Mouse (Mus musculus) heart, adult 11 months (tissue): ENCODE measurements around the gene DXBay18.
"Not testable (repeated sequence)": the region's sequence is repeated elsewhere in the genome, so short reads cannot be mapped to it uniquely, and the experiment has no call there.

ENCODE experiments used
- DNase-seq: peaks from one replicate; pipeline ENCODE4 v3.0.0; 2022

Gene DXBay18

DNA sequence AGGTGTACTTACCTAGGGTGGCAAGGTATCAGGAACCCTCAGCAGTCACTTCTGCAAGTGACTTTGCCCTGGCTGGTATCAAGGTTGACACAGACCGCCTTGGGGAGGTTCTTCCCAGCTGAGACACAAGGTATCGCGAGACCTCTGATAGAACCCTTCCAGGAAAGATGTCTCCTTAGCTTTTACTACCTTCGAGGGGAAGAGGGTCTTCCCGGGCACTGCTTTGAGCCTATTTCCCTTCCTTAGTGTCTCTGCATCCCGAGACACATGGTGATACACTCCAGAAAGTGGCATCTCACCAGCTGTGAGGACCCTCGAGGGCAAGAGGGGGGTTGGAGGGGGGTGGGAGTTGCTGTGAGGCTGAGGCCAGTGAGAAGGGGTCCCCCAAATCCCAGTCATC, at the start of gene DXBay18:
Gene DXBay18 (minus strand): TSS at position 101 of the 400 bp plus-strand sequence.
- DNase-seq, result not testable (repeated sequence)

DNA sequence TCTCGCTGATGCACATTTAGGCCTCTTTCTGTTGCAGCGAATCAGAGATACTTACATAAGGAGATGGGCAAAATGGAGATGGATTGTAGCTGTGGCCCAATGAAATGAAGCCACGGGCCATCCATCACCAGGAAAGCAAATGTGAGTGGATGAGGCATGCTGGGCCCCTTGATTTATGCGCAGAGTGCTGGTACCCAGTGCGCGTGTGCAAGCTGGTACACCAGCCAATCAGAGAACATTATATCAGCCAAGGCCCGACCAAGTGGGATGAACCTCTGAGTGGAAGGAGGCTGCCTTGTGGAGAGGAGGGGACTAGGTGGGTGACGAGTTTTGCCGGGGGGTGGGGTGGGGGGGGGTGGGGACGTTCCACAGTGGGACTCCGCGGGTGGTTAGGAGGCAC, 42.7 kb upstream of the DXBay18 start, which contains the start of gene Xlr3b:
Gene Xlr3b (plus strand): TSS at position 274 of the 400 bp plus-strand sequence.
- peak; percentile 97 for DNase-seq

DNA sequence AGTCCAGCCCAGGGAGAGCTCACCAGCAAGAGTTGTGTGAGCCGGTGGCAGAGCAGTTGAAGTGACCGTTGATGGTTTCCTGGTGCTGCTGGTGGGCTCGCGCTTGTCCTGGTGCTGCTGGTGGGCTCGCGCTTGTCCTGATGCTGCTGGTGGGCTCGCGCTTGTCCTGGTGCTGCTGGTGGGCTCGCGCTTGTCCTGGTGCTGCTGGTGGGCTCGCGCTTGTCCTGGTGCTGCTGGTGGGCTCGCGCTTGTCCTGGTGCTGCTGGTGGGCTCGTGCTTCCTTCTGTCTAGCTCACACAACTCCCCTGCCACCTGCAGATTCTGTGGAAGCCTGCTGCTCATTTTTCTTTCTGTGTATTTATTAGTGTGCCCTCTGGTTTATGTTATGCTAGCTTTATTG, 27.6 kb upstream of the DXBay18 start, which contains the start of gene Spin2d:
Gene Spin2d (minus strand): TSS at position 101 of the 400 bp plus-strand sequence.
- DNase-seq, result not testable (repeated sequence)

DNA sequence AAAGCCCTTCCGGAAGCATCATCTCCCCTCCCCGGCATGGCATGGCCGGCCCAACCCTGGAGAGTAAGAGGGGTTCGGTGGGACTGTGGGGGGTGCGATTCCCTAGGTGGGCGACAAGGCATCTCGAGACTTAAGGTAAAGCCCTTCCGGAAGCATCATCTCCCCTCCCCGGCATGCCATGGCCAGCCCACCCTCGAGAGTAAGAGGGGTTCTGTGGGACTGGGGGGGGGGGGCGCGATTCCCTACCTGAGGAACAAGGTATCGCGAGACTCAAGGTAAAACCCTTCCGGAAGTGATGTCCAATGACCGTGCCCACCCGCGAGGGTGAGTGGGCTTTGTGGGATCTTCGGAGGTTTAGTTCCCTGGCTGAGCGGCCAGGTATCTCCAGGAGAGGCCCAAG, 754 bp downstream of the DXBay18 start, which contains the start of gene Xlr5b:
Gene Xlr5b (plus strand): TSS at position 301 of the 400 bp plus-strand sequence.
- DNase-seq, result not testable (repeated sequence)

DNA sequence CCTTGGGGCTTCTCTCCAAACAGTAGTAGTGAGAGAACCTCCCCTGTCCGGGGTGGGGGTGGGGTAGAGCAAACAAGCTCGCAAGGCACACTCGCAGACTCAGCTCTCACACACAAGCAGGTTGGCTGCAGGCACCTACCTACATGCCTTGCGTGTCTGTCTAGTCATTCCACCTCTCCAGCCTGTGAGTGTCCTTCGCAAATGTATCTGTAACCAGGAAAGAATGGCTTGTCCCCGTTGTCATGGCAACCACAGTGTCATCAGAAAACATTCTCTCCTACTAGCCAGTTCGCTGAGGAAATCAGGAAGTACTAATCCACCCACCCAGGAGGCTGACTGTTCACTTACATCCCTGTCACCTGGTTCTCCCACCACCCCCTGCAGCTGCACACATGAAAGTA, 6.0 kb downstream of the DXBay18 start:
- DNase-seq, result not testable (repeated sequence)

DNA sequence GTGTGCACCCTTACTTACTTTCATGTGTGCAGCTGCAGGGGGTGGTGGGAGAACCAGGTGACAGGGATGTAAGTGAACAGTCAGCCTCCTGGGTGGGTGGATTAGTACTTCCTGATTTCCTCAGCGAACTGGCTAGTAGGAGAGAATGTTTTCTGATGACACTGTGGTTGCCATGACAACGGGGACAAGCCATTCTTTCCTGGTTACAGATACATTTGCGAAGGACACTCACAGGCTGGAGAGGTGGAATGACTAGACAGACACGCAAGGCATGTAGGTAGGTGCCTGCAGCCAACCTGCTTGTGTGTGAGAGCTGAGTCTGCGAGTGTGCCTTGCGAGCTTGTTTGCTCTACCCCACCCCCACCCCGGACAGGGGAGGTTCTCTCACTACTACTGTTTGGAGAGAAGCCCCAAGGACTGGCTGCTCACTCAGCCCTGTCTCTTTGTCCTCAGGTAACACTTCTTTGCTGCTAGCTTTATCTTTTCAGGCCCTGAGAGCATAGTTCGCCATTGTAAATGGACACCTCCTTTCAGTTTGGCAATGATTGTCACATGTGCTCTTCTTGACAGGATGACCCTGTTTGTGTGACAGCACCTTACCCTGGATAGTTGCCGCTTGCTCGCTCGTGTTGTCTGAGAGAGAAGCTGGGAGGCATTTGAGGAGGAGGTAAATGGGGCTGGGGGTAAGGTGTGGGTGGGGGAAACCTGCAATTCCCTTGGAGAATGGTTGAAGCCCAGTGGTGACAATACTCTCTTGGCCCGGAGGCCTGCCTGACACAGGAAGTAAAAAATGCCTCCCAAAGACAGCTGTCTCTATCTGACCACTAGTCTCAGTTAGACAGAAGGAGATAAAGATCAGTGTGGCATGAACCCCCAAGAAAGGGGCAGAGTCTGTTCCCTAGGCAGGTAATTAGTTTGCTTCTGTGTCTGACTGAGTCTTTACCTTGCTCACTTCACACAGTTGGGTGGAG, 26.1 kb downstream of the DXBay18 start:
- DNase-seq, result not testable (repeated sequence)

DNA sequence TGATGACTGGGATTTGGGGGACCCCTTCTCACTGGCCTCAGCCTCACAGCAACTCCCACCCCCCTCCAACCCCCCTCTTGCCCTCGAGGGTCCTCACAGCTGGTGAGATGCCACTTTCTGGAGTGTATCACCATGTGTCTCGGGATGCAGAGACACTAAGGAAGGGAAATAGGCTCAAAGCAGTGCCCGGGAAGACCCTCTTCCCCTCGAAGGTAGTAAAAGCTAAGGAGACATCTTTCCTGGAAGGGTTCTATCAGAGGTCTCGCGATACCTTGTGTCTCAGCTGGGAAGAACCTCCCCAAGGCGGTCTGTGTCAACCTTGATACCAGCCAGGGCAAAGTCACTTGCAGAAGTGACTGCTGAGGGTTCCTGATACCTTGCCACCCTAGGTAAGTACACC, 32.5 kb downstream of the DXBay18 start, which contains the start of gene Gm14685:
Gene Gm14685 (plus strand): TSS at position 301 of the 400 bp plus-strand sequence.
- DNase-seq, result not testable (repeated sequence)

DNA sequence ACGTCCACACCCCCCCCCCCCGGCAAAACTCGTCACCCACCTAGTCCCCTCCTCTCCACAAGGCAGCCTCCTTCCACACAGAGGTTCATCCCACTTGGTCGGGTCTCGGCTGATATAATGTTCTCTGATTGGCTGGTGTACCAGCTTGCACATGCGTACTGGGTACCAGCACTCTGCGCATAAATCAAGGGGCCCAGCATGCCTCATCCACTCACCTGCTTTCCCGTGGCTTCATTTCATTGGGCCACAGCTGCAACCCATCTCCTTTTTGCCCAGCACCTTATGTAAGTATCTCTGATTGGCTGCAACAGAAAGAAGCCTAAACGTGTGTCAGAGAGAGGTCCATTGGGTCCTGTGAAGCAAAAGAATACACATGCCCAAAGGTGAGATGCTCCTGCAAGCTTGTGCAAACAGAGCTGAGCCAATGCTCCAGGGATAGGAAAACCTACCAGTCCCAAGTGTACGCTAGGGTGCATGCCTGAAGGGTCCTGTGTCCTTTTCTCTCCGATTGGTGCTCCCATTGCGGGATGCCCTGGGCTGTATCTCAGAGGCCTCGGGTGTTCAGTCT, 52.2 kb downstream of the DXBay18 start, which contains the start of gene Xlr3a:
Gene Xlr3a (minus strand): TSS at position 155 of the 568 bp plus-strand sequence.
- DNase-seq, result peak; percentile 92
